Mouse (Mus musculus): ENCODE measurements around the gene Cela1. TPM values are rescaled to one million over a fixed set of nuclear protein-coding genes. Genes with fewer than 3 reads are reported as not detected.

Cela1 gene
- polyA plus RNA-seq, 1 experiment, result 2.4 TPM

DNA sequence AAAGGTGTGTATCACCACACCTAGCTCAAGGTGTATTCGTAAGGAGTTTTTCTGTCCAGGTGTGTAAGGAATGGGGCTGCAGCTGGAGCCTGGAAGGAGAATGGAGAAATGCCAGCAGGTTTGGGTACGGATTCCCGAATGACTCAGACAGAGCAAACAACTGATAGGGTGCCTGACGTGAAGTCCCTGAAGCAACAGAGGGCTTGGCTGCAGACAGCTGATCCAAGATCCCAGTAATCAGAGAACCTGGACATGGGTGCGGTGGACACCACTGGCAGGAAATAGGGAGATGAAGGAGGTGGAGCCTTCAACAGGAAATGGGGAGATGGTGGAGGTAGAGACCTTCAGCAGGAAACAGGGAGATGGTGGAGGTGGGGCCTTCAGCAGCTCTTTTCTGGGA is 55.4 kb downstream of the Cela1 start:
- H3K9me3 ChIP-seq (replicated peaks; ENCODE audit: control insufficient read depth, insufficient read depth, low read length, poor library complexity, severe bottlenecking), result no peaks in the 10 kb centered on the region
- H3K27ac ChIP-seq (ENCODE audit: insufficient read depth, low read length), result peak overlapping the region; percentile 20; the same call in 1 of the 2 replicates
- peaks cover 21% of the 10 kb centered on the region for H3K4me1 ChIP-seq (ENCODE audit: control insufficient read depth, insufficient read depth, low read length)
- H3K27me3 ChIP-seq (ENCODE audit: control insufficient read depth, insufficient read depth, low read length, poor library complexity, severe bottlenecking), result no peaks in the 10 kb centered on the region
- H3K4me3 ChIP-seq (ENCODE audit: low read depth, low read length), result no peak overlapping the region
- H3K36me3 ChIP-seq (ENCODE audit: control insufficient read depth, insufficient read depth, low read length, poor library complexity, severe bottlenecking), result no peaks in the 10 kb centered on the region
- no peak overlapping the region for H3K9ac ChIP-seq (ENCODE audit: low read depth, poor library complexity, severe bottlenecking)
- TF ChIP-seq EP300 (IDR thresholded peaks at IDR 0.05; ENCODE audit: insufficient read depth, low read depth, low read length) (no peak), CTCF (IDR thresholded peaks at IDR 0.05; ENCODE audit: low read depth, low read length) (no peak), POLR2A (IDR thresholded peaks at IDR 0.05; ENCODE audit: insufficient read depth, low read length) (no peak)

DNA sequence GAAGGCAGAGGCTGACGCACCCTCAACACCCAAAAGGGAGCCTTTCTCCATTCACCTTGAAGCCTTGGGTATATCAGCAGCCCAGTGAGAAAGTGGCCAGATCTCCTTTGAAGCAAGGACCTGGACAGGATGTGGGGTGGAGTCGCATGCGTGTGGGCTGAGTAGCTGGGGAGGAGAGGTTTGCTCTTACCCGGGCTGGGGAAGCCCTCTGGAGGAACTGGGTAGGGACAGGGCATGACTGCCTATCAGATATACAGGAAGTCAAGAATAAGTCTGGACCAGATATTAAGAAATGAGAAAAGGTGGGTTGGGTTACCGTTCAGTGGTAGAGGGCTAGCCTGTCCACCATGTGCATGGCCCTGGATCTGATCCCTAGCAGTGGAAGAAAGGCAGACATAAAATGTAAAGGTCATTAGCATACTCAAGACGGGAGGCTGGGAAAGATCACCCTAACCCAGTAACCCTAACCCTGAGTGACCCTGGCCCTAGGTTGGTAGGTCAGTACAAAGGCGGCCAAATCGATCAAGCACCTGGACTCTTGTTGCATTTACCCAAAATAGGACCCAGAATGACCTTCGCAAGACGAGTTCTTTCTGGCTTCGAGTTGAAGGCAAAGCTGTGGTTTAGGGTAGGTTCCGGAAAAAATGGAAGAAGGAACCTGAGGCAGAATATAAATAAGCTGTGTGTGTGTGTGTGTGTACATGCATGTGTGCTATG is 56.1 kb downstream of the Cela1 start:
- H3K4me1 ChIP-seq (ENCODE audit: control insufficient read depth, insufficient read depth, low read length), result peaks cover 21% of the 10 kb centered on the region
- H3K27ac ChIP-seq (ENCODE audit: insufficient read depth, low read length), result peak overlapping the region; percentile 46; the same call in 1 of the 2 replicates
- no peaks in the 10 kb centered on the region for H3K9me3 ChIP-seq (replicated peaks; ENCODE audit: control insufficient read depth, insufficient read depth, low read length, poor library complexity, severe bottlenecking)
- no peaks in the 10 kb centered on the region for H3K36me3 ChIP-seq (ENCODE audit: control insufficient read depth, insufficient read depth, low read length, poor library complexity, severe bottlenecking)
- no peak overlapping the region for H3K4me3 ChIP-seq (ENCODE audit: low read depth, low read length)
- no peaks in the 10 kb centered on the region for H3K27me3 ChIP-seq (ENCODE audit: control insufficient read depth, insufficient read depth, low read length, poor library complexity, severe bottlenecking)
- H3K9ac ChIP-seq (ENCODE audit: low read depth, poor library complexity, severe bottlenecking), result no peak overlapping the region
- TF ChIP-seq POLR2A (IDR thresholded peaks at IDR 0.05; ENCODE audit: insufficient read depth, low read length) (no peak), CTCF (IDR thresholded peaks at IDR 0.05; ENCODE audit: low read depth, low read length) (no peak), EP300 (IDR thresholded peaks at IDR 0.05; ENCODE audit: insufficient read depth, low read depth, low read length) (no peak)

DNA sequence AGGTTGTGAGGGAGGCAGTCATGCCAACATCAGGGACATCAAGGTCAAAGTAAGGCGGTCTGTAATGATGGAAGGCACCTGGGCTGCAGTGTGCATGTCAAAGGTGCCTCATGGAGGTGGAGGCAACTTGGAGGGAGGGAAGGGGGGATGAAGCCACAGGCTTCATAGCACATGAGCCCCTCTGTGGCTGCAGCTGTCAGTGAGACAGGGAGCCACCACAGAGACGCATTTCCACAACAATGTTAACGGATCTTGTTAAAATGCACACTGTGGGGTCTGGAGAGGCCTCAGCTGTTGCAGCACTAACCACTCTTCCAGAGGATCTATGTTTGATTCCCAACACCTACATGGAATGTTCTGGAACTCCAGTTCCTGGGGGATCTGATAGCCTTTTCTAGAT is 57.6 kb downstream of the Cela1 start:
- no peaks in the 10 kb centered on the region for H3K27me3 ChIP-seq (ENCODE audit: control insufficient read depth, insufficient read depth, low read length, poor library complexity, severe bottlenecking)
- H3K36me3 ChIP-seq (ENCODE audit: control insufficient read depth, insufficient read depth, low read length, poor library complexity, severe bottlenecking), result no peaks in the 10 kb centered on the region
- H3K9ac ChIP-seq (ENCODE audit: low read depth, poor library complexity, severe bottlenecking), result no peak overlapping the region
- no peak overlapping the region for H3K4me3 ChIP-seq (ENCODE audit: low read depth, low read length)
- no peaks in the 10 kb centered on the region for H3K9me3 ChIP-seq (replicated peaks; ENCODE audit: control insufficient read depth, insufficient read depth, low read length, poor library complexity, severe bottlenecking)
- H3K4me1 ChIP-seq (ENCODE audit: control insufficient read depth, insufficient read depth, low read length), result peaks cover 27% of the 10 kb centered on the region
- peak overlapping the region; percentile 96 for H3K27ac ChIP-seq (ENCODE audit: insufficient read depth, low read length)
- peak; percentile 89 for TF ChIP-seq EP300 (IDR thresholded peaks at IDR 0.05; ENCODE audit: insufficient read depth, low read depth, low read length)
- no peak for TF ChIP-seq POLR2A (IDR thresholded peaks at IDR 0.05; ENCODE audit: insufficient read depth, low read length)
- no peak for TF ChIP-seq CTCF (IDR thresholded peaks at IDR 0.05; ENCODE audit: low read depth, low read length)

- Histone ChIP-seq H3K9ac (ENCODE audit: low read depth, poor library complexity, severe bottlenecking) (peak overlapping the region; percentile 36; the same call in 1 of the 2 replicates), H3K9me3 (replicated peaks; ENCODE audit: control insufficient read depth, insufficient read depth, low read length, poor library complexity, severe bottlenecking) (no peaks in the 10 kb centered on the region), H3K4me3 (ENCODE audit: low read depth, low read length) (peak overlapping the region; percentile 10), H3K27ac (ENCODE audit: insufficient read depth, low read length) (peak overlapping the region; percentile 96), H3K4me1 (ENCODE audit: control insufficient read depth, insufficient read depth, low read length) (peaks cover 26% of the 10 kb centered on the region), H3K36me3 (ENCODE audit: control insufficient read depth, insufficient read depth, low read length, poor library complexity, severe bottlenecking) (no peaks in the 10 kb centered on the region), H3K27me3 (ENCODE audit: control insufficient read depth, insufficient read depth, low read length, poor library complexity, severe bottlenecking) (no peaks in the 10 kb centered on the region)
- TF ChIP-seq CTCF (IDR thresholded peaks at IDR 0.05; ENCODE audit: low read depth, low read length) (no peak), POLR2A (IDR thresholded peaks at IDR 0.05; ENCODE audit: insufficient read depth, low read length) (no peak), EP300 (IDR thresholded peaks at IDR 0.05; ENCODE audit: insufficient read depth, low read depth, low read length) (no peak; the same call in 1 of the 2 replicates)
Observed at GRCm38 (mm10) chr15:100628797-100629196, 58.9 kb downstream of the Cela1 start.

DNA sequence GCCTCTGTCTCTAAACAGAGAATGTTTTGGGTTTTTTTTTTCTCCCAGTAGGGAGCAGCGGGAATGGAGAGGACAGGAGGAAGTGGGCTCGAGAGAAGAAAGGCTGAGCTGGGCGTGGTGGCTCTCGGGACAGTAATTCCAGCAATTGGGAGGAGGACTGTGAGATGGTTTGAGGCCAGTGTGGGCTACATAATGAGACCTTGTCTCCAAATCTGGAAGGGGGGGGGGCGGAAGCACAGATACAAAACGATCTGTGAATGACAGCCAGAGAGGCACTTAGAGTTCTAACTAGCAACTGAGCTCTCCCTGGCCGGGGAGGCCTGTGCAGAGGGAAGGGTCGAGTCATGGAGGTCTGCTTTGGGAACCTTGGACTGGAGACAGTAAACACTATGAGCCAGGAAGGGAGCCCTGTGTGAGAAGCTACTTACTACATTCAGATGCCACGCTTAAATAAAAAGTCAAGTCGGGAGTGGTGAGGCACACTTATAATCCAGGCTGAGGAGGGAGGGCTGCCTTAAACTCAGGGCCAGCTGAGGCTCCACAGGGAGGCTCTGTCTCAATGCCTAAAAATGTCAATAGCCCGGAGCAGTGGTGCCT is 59.8 kb downstream of the Cela1 start:
- H3K27me3 ChIP-seq (ENCODE audit: control insufficient read depth, insufficient read depth, low read length, poor library complexity, severe bottlenecking), result no peaks in the 10 kb centered on the region
- H3K4me3 ChIP-seq (ENCODE audit: low read depth, low read length), result peak overlapping the region; percentile 32
- no peaks in the 10 kb centered on the region for H3K36me3 ChIP-seq (ENCODE audit: control insufficient read depth, insufficient read depth, low read length, poor library complexity, severe bottlenecking)
- peaks cover 24% of the 10 kb centered on the region for H3K4me1 ChIP-seq (ENCODE audit: control insufficient read depth, insufficient read depth, low read length)
- H3K9me3 ChIP-seq (replicated peaks; ENCODE audit: control insufficient read depth, insufficient read depth, low read length, poor library complexity, severe bottlenecking), result no peaks in the 10 kb centered on the region
- TF ChIP-seq EP300 (IDR thresholded peaks at IDR 0.05; ENCODE audit: insufficient read depth, low read depth, low read length) (peak; percentile 95), POLR2A (IDR thresholded peaks at IDR 0.05; ENCODE audit: insufficient read depth, low read length) (no peak), CTCF (IDR thresholded peaks at IDR 0.05; ENCODE audit: low read depth, low read length) (no peak)
- H3K9ac ChIP-seq (ENCODE audit: low read depth, poor library complexity, severe bottlenecking), result peak overlapping the region; percentile 36; the same call in 1 of the 2 replicates
- peak overlapping the region; percentile 99 for H3K27ac ChIP-seq (ENCODE audit: insufficient read depth, low read length)

DNA sequence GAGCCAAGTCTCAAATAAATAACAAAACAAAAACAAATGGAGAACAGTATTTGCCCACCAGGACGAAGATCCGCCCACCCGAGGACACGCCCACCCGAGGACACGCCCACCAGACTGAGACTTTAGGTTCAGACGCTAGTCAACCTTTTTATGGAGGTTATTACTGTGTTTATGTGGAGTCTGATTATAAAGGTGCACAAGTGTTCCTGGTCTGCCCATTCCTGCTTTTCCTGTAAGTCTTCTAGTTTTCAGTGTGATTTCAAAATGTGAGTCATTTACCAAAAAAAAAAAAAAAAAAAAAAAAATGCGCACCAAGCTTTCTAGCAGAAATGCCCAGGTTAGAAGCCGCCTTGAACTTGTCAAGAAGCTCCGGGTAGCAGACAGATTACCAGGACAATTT is 60.4 kb downstream of the Cela1 start:
- Histone ChIP-seq H3K27ac (ENCODE audit: insufficient read depth, low read length) (peak overlapping the region; percentile 99), H3K4me1 (ENCODE audit: control insufficient read depth, insufficient read depth, low read length) (peaks cover 19% of the 10 kb centered on the region), H3K36me3 (ENCODE audit: control insufficient read depth, insufficient read depth, low read length, poor library complexity, severe bottlenecking) (no peaks in the 10 kb centered on the region; the same call in 1 of the 2 replicates), H3K9me3 (replicated peaks; ENCODE audit: control insufficient read depth, insufficient read depth, low read length, poor library complexity, severe bottlenecking) (no peaks in the 10 kb centered on the region), H3K27me3 (ENCODE audit: control insufficient read depth, insufficient read depth, low read length, poor library complexity, severe bottlenecking) (no peaks in the 10 kb centered on the region), H3K9ac (ENCODE audit: low read depth, poor library complexity, severe bottlenecking) (0 out of 2 replicates have a peak overlapping the region, but pooled peaks have one; percentile 11), H3K4me3 (ENCODE audit: low read depth, low read length) (no peak overlapping the region)
- TF ChIP-seq POLR2A (IDR thresholded peaks at IDR 0.05; ENCODE audit: insufficient read depth, low read length) (no peak), CTCF (IDR thresholded peaks at IDR 0.05; ENCODE audit: low read depth, low read length) (no peak), EP300 (IDR thresholded peaks at IDR 0.05; ENCODE audit: insufficient read depth, low read depth, low read length) (no peak)

All from ES-Bruce4 (cell line).